Mouse (Mus musculus) midbrain, postnatal 0 days (tissue): ENCODE results near the gene Spint4. TPM values are rescaled to one million over a fixed set of nuclear protein-coding genes. Genes with fewer than 3 reads are reported as not detected.

Experiments
- ATAC-seq: fragments of 200-750 bp; cut with Nextera tagmentation; 2 replicates; pipeline ENCODE4 v1.8.0; 2017; ENCODE audit warnings: moderate number of reproducible peaks, mild to moderate bottlenecking, moderate TSS enrichment, moderate library complexity; ENCODE audit not compliant: low FRiP score
- DNase-seq: peaks from one replicate; pipeline ENCODE4 v3.0.0-alpha.2; 2015; ENCODE audit warnings: low spot score
- H3K27ac ChIP-seq: fragments of 300-500 bp; sonication (generic); 2 replicates; pipeline ENCODE4 v1.5.1; 2014; ENCODE audit warnings: low read depth, mild to moderate bottlenecking, low read length, mixed read lengths
- H3K27me3 ChIP-seq: fragments of 300-500 bp; sonication (generic); 2 replicates; pipeline ENCODE4 v1.6.1; 2014; ENCODE audit warnings: low read length, control low read depth, mixed read lengths; ENCODE audit not compliant: insufficient read depth
- H3K36me3 ChIP-seq: fragments of 300-500 bp; sonication (generic); 2 replicates; pipeline ENCODE4 v1.6.1; 2014; ENCODE audit warnings: low read length, control low read depth, mixed read lengths; ENCODE audit not compliant: insufficient read depth
- H3K4me1 ChIP-seq: fragments of 300-500 bp; sonication (generic); 2 replicates; pipeline ENCODE4 v1.6.1; 2014; ENCODE audit warnings: mild to moderate bottlenecking, control low read depth, antibody characterized with exemption, low read length, mixed read lengths; ENCODE audit not compliant: insufficient read depth
- H3K4me2 ChIP-seq: fragments of 300-500 bp; sonication (generic); 2 replicates; pipeline ENCODE4 v1.6.1; 2014; ENCODE audit warnings: low read depth, mild to moderate bottlenecking, low read length, mixed read lengths; ENCODE audit not compliant: poor library complexity, severe bottlenecking
- H3K4me3 ChIP-seq: fragments of 300-500 bp; sonication (generic); 2 replicates; pipeline ENCODE4 v1.5.1; 2014; ENCODE audit warnings: low read depth, mild to moderate bottlenecking, low read length, moderate library complexity
- H3K9ac ChIP-seq: fragments of 300-500 bp; sonication (generic); replicated peaks from 2 replicates; pipeline ENCODE4 v1.6.1; 2014; ENCODE audit warnings: mild to moderate bottlenecking, low read length, moderate library complexity, mixed read lengths; ENCODE audit not compliant: poor library complexity, severe bottlenecking
- H3K9me3 ChIP-seq: fragments of 300-500 bp; sonication (generic); 2 replicates; pipeline ENCODE4 v1.6.1; 2016; ENCODE audit warnings: low read length, control low read depth
- CTCF ChIP-seq: IDR thresholded peaks from 2 replicates; pipeline ENCODE4 v1.5.1; 2016; ENCODE audit warnings: antibody characterized with exemption, mild to moderate bottlenecking
- WGBS: fragments of 180-500 bp; shearing (Covaris S2); extraction: QIAGEN DNeasy Blood & Tissue Kit; methylation state at CpG from one replicate; pipeline ENCODE4 v1.1.7; 2014; 5-methylcytosine and 5-hydroxymethylcytosine counted together
- polyA plus RNA-seq: library from polyadenylated mRNA; unstranded; fragments of >200 nt; fragmentation: Nextera tagmentation; extraction: Ambion mirVana; gene quantifications from 2 replicates; pipeline ENCODE4 v1.2.1, GENCODE M21; 2015
- total RNA-seq: library from RNA; depleted of rRNA; stranded (reverse); fragments of >200 nt; gene quantifications from 2 replicates; pipeline ENCODE4 v1.2.3, GENCODE M21; 2014

The Spint4 gene
- total and polyA plus RNA-seq, 2 experiments from 2014 or later = not detected

- no peaks in the 10 kb centered on the region for H3K4me1 ChIP-seq
- H3K4me3 ChIP-seq = no peak overlapping the region
- DNase-seq = no peak
- no peak overlapping the region for H3K4me2 ChIP-seq
- no peak overlapping the region for H3K27ac ChIP-seq
- no peak overlapping the region for H3K9ac ChIP-seq
- WGBS = 71% methylated on average over 3 of the region's 3 CpGs
- H3K9me3 ChIP-seq = no peaks in the 10 kb centered on the region
- no peak for TF ChIP-seq CTCF
- ATAC-seq = no peak
- no peaks in the 10 kb centered on the region for H3K27me3 ChIP-seq
- H3K36me3 ChIP-seq = no peaks in the 10 kb centered on the region
These were observed 39.2 kb downstream of the Spint4 start for GRCm38 (mm10) chr2:164737377-164738090.

GRCm38 (mm10) chr2:164739876-164740275, 41.6 kb downstream of the Spint4 start:
- TF ChIP-seq CTCF = no peak
- WGBS = 63% methylated on average over 7 of the region's 7 CpGs

DNA sequence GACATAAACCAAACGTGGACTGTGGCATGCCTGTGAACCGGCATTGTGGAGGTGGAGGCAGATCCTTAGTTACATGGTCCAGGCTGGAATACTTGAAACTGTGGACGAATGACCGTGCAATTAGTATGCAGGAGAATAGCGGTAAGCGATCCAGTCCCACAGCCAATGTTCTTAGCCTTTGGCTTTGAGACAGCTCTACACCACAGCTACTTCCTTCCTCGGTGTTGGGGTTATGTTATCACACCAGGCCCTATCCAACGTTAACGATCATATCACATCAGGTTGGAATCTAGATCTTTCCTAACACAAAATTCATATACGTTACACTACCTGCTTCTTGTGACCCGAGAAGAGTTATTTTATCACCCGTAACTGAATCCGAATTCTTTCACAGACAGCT, 46.7 kb downstream of the Spint4 start:
- Histone ChIP-seq H3K4me2 (peak overlapping the region; percentile 79), H3K27ac (no peak overlapping the region), H3K4me3 (peak overlapping the region; percentile 92), H3K9ac (no peak overlapping the region), H3K9me3 (no peaks in the 10 kb centered on the region), H3K36me3 (peaks cover 4% of the 10 kb centered on the region; the same call in 1 of the 2 replicates), H3K27me3 (no peaks in the 10 kb centered on the region; the same call in 1 of the 2 replicates), H3K4me1 (peaks cover 9% of the 10 kb centered on the region; the same call in 1 of the 2 replicates)
- ATAC-seq (no peak), DNase-seq (no peak)
- WGBS = 74% methylated on average over 13 of the region's 13 CpGs
- no peak for TF ChIP-seq CTCF

More at GRCm38 (mm10) chr2:164739876-164740275, 41.6 kb downstream of the Spint4 start:
- Histone ChIP-seq H3K9ac (no peak overlapping the region), H3K9me3 (no peaks in the 10 kb centered on the region), H3K4me2 (no peak overlapping the region), H3K27me3 (no peaks in the 10 kb centered on the region; the same call in 1 of the 2 replicates), H3K4me3 (no peak overlapping the region), H3K4me1 (peaks cover 1% of the 10 kb centered on the region; the same call in 1 of the 2 replicates), H3K36me3 (no peaks in the 10 kb centered on the region), H3K27ac (no peak overlapping the region)
- DNase-seq (no peak), ATAC-seq (no peak)

GRCm38 (mm10) chr2:164745843-164746479, 47.7 kb downstream of the Spint4 start, which contains the start of the genes Wfdc3 and Dnttip1:
Wfdc3 (minus strand) TSS chr2:164745931.
Dnttip1 (plus strand) TSS chr2:164745983.
- no peak for TF ChIP-seq CTCF
- H3K4me1 ChIP-seq = peaks cover 9% of the 10 kb centered on the region; the same call in 1 of the 2 replicates
- H3K36me3 ChIP-seq = peaks cover 4% of the 10 kb centered on the region; the same call in 1 of the 2 replicates
- under 1% methylated on average over 66 of the region's 70 CpGs for WGBS
- peak within 1 kb of the TSS; percentile 92 for H3K4me3 ChIP-seq
- no peaks in the 10 kb centered on the region; the same call in 1 of the 2 replicates for H3K27me3 ChIP-seq
- ATAC-seq (peak; percentile 86), DNase-seq (peak; percentile 95)
- H3K27ac ChIP-seq = peak within 1 kb of the TSS; percentile 73
- no peaks in the 10 kb centered on the region for H3K9me3 ChIP-seq
- H3K4me2 ChIP-seq = peak within 1 kb of the TSS; percentile 79
- peak within 1 kb of the TSS; percentile 94 for H3K9ac ChIP-seq

DNA sequence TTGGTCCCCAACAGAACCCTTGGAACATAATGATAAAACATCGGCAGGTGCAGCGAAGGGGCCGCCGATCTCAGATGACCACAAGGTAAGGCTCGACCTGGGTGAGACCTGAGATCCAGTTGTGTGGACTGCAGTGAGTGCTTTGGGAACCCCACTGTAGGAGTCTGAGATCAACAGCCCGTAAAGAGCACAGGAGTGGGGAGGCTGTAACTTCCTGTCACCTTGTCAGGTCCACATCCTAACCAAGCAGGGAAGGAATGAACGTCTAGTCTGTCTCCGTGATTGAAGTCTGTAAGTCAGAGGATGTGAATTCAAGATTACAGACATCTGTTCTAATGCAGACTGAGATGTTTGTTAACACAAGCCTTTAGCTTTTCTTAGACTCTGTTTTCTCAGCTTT, 48.4 kb downstream of the Spint4 start:
- TF ChIP-seq CTCF = no peak
- peak overlapping the region; percentile 73 for H3K27ac ChIP-seq
- peak overlapping the region; percentile 94 for H3K9ac ChIP-seq
- peaks cover 9% of the 10 kb centered on the region; the same call in 1 of the 2 replicates for H3K36me3 ChIP-seq
- no peak for ATAC-seq
- peaks cover 9% of the 10 kb centered on the region; the same call in 1 of the 2 replicates for H3K4me1 ChIP-seq
- no peaks in the 10 kb centered on the region; the same call in 1 of the 2 replicates for H3K27me3 ChIP-seq
- no peak for DNase-seq
- peak overlapping the region; percentile 79 for H3K4me2 ChIP-seq
- H3K4me3 ChIP-seq = peak overlapping the region; percentile 92
- WGBS = 60% methylated on average over 8 of the region's 8 CpGs
- H3K9me3 ChIP-seq = no peaks in the 10 kb centered on the region
